Mouse (Mus musculus) heart, embryonic 13.5 days (tissue): Measurements from ENCODE around the gene Galk1. TPM values are rescaled to one million over a fixed set of nuclear protein-coding genes. Genes with fewer than 3 reads are reported as not detected.

Source experiments
- ATAC-seq: fragments of 200-750 bp; cut with Nextera tagmentation; 2 replicates; pipeline ENCODE4 v1.8.0; 2017; ENCODE audit warnings: moderate TSS enrichment; ENCODE audit not compliant: insufficient number of reproducible peaks, low FRiP score, low TSS enrichment; ENCODE audit errors: extremely low read depth
- H3K27ac ChIP-seq: fragments of 300-500 bp; sonication (generic); replicated peaks from 2 replicates; pipeline ENCODE4 v1.5.1; 2015; ENCODE audit warnings: moderate library complexity, mild to moderate bottlenecking, inconsistent platforms
- H3K27me3 ChIP-seq: fragments of 300-500 bp; sonication (generic); replicated peaks from 2 replicates; pipeline ENCODE4 v1.6.1; 2015; ENCODE audit warnings: mild to moderate bottlenecking, inconsistent platforms
- H3K36me3 ChIP-seq: fragments of 300-500 bp; sonication (generic); 2 replicates; pipeline ENCODE4 v1.6.1; 2015; ENCODE audit warnings: mild to moderate bottlenecking, inconsistent platforms
- H3K4me1 ChIP-seq: fragments of 300-500 bp; sonication (generic); 2 replicates; pipeline ENCODE4 v1.6.1; 2015; ENCODE audit warnings: inconsistent platforms
- H3K4me2 ChIP-seq: fragments of 300-500 bp; sonication (generic); 2 replicates; pipeline ENCODE4 v1.6.1; 2015; ENCODE audit warnings: inconsistent platforms, mild to moderate bottlenecking, moderate library complexity
- H3K4me3 ChIP-seq: fragments of 300-500 bp; sonication (generic); 2 replicates; pipeline ENCODE4 v1.5.1; 2015; ENCODE audit warnings: moderate library complexity, mild to moderate bottlenecking, inconsistent platforms
- H3K9ac ChIP-seq: fragments of 300-500 bp; sonication (generic); 2 replicates; pipeline ENCODE4 v1.6.1; 2015; ENCODE audit warnings: inconsistent platforms, mild to moderate bottlenecking, moderate library complexity
- H3K9me3 ChIP-seq: fragments of 300-500 bp; sonication (generic); 2 replicates; pipeline ENCODE4 v1.6.1; 2016; ENCODE audit warnings: inconsistent platforms
- WGBS: fragments of 180-500 bp; shearing (Covaris S2); methylation state at CpG from one replicate; pipeline ENCODE4 v1.1.7; 2015; ENCODE audit warnings: mixed read lengths; 5-methylcytosine and 5-hydroxymethylcytosine counted together
- polyA plus RNA-seq: library from polyadenylated mRNA; unstranded; fragments of >200 nt; fragmentation: Nextera tagmentation; extraction: Ambion mirVana; gene quantifications from 2 replicates; pipeline ENCODE4 v1.2.1, GENCODE M21; 2015

Galk1 gene
- polyA plus RNA-seq, 1 experiment from 2014 or later: 150 TPM

DNA sequence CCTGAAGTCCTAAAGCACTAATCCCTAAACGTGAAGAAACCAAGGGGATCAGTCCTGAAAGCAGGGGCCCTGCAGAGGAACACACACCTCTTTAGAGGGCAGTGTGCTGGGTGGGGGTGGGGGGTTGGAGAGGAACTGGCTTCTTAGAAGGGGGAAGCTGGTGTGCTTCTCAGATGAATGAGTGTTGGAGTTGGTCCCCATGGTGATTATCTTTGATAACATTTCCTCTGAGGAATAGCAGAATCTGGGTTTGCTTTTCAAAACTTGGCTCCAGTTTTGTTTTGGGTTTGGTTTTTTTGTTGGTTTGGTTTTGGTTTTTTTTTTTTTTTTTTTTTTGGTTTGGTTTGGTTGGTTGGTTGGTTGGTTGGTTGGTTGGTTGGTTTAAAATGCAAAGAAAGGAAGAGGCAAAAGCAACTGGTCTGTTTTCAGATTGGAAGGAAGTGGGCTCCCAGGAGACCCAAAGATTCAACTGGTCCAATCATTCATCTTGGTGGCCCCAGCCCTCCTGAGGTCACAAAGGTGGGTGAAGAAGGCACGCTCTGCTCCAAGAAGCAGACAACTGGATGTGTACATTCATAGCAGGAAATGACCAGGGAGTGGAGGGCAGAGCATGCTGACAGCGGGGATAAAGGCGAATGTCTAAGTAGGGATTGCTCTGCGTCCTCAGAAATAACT, 43.7 kb downstream of the Galk1 start:
- no peaks in the 10 kb centered on the region for H3K9me3 ChIP-seq
- no peak overlapping the region for H3K9ac ChIP-seq
- peak overlapping the region; percentile 32; the same call in 1 of the 2 replicates for H3K27ac ChIP-seq
- H3K4me1 ChIP-seq: peaks cover 28% of the 10 kb centered on the region
- H3K4me3 ChIP-seq: no peak overlapping the region
- peaks cover 34% of the 10 kb centered on the region for H3K36me3 ChIP-seq
- 53% methylated on average over 5 of the region's 5 CpGs for WGBS
- peaks cover 10% of the 10 kb centered on the region for H3K27me3 ChIP-seq
- no peak overlapping the region for H3K4me2 ChIP-seq
- ATAC-seq: no peak

DNA sequence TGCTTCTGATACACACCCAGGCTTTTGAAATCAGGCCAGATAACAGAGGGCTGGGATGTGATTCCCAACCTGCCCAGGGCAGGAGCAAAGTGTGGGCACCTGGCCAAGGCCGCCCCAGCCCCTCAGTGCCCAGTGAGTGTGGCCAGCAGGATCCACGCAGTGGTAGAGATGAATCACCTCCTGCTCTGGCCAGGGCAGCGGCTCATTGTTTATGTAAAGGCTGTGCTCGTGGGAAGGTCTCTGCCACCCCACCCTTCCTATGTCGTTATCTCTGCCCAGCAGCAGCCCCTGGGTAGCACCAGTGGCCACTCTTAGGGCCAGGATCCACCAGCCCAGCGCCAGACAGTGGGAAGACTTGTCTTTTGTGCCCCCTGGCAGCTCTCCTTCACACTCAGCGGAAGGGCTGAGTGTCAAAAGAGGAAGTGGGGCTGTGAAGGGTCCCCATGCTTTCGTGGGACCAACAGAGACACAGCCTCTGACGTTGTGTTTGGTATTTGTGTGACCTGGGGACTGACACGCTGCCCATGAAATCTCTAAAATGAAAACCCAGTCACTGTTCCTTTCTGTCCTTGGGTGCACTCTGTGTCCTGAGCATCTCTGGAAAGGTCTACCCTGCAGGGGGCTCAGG, 47.4 kb downstream of the Galk1 start:
- no peak overlapping the region for H3K4me3 ChIP-seq
- peaks cover 72% of the 10 kb centered on the region for H3K36me3 ChIP-seq
- 68% methylated on average over 10 of the region's 10 CpGs for WGBS
- no peak overlapping the region for H3K4me2 ChIP-seq
- peak overlapping the region; percentile 53 for H3K27ac ChIP-seq
- ATAC-seq: peak; percentile 52; the same call in 1 of the 2 replicates
- H3K4me1 ChIP-seq: peaks cover 28% of the 10 kb centered on the region
- H3K9me3 ChIP-seq: no peaks in the 10 kb centered on the region
- H3K27me3 ChIP-seq: no peaks in the 10 kb centered on the region
- H3K9ac ChIP-seq: no peak overlapping the region

DNA sequence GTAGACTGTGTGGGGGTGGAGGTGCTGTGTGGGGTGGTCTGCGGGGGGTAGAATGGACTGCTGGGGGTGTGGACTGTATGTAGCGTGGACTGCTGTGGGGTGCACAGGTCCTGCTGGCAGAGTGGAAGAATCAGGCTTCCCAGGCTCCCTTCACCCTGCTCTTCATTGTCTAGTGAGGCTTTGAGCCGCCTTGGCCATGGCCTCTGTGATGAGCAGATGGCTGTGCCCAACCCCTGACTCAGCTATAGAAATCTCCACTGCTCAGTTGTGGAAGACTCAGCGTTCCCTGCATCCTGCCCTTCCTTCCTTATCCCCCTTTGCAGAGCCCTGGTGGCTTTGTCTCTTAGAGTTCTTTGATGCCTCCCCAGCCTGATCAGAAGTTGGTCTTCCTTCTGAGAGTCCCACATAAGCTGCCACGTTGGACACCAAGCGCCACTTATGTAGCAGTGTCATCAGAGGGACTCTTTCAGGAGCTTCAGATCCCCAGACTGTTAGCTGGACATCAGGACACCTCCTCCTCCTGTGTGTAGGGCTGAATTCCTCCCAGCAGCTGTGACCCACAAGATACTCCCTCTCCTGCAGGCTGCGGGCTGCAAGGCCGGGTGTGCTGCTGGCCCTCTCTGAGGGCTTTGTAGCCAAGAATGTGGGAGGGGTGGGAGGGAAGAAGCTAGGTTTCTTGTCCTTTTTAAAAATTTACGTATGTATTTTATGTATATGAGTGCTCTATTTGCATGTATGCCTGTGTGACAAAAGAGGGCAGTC, 49.7 kb downstream of the Galk1 start:
- WGBS: 88% methylated on average over 9 of the region's 9 CpGs
- peaks cover 14% of the 10 kb centered on the region for H3K4me1 ChIP-seq
- H3K4me3 ChIP-seq: no peak overlapping the region
- H3K9ac ChIP-seq: no peak overlapping the region
- H3K9me3 ChIP-seq: no peaks in the 10 kb centered on the region
- no peak overlapping the region for H3K4me2 ChIP-seq
- ATAC-seq: no peak
- H3K27me3 ChIP-seq: no peaks in the 10 kb centered on the region
- H3K27ac ChIP-seq: no peak overlapping the region
- peaks cover 88% of the 10 kb centered on the region for H3K36me3 ChIP-seq

DNA sequence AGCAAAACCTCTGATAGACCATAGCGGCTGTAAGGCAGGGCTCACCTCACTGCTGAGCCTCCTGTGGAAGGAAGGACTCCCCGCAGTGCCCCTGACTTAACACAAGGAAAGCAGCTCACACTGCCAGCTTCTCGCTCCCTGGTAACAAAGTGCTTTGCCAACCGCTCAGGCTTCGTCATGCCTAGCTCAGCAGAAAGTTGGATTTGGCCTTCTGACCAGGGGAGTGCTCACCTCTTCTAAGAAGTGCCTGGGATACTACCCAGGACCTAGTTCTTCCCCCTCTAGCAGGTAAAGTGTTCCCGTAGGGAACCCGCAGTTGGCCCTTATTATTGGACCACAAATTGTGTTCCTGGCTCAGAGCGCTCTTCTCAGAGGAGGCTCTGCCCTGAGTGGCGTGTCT, 53.5 kb downstream of the Galk1 start:
- peaks cover 6% of the 10 kb centered on the region; the same call in 1 of the 2 replicates for H3K4me1 ChIP-seq
- no peak for ATAC-seq
- no peak overlapping the region for H3K27ac ChIP-seq
- WGBS: 94% methylated on average over 9 of the region's 9 CpGs
- H3K4me3 ChIP-seq: no peak overlapping the region
- no peaks in the 10 kb centered on the region for H3K9me3 ChIP-seq
- H3K9ac ChIP-seq: no peak overlapping the region
- peaks cover 83% of the 10 kb centered on the region for H3K36me3 ChIP-seq
- H3K27me3 ChIP-seq: no peaks in the 10 kb centered on the region
- H3K4me2 ChIP-seq: no peak overlapping the region

Other genes starting within 250 kb of the Galk1 start
- 34.3 and 39.4 TPM in 2 replicates for gene Tmem94, start 247.3 kb downstream of the Galk1 start, polyA plus RNA-seq
- 20.0 and 20.1 TPM in 2 replicates for gene Caskin2, start 199.1 kb downstream of the Galk1 start, polyA plus RNA-seq
- gene Tsen54, start 198.0 kb downstream of the Galk1 start, polyA plus RNA-seq: 24.4 and 27.5 TPM in 2 replicates
- 18.9 and 19.0 TPM in 2 replicates for gene Llgl2, start 188.7 kb downstream of the Galk1 start, polyA plus RNA-seq
- gene Myo15b, start 154.3 kb downstream of the Galk1 start, polyA plus RNA-seq: 0.17 and 0.27 TPM in 2 replicates
- gene Smim5, start 112.8 kb downstream of the Galk1 start, polyA plus RNA-seq: 20.0 and 24.2 TPM in 2 replicates
- gene Smim6, start 100.7 kb downstream of the Galk1 start, polyA plus RNA-seq: 1.4 TPM in 2 replicates
- 23.3 and 24.8 TPM in 2 replicates for gene Sap30bp, start 79.4 kb downstream of the Galk1 start, polyA plus RNA-seq
- gene Recql5, start 79.2 kb downstream of the Galk1 start, polyA plus RNA-seq: 11.6 and 12.7 TPM in 2 replicates
- 0.99 and 1.1 TPM in 2 replicates for gene Itgb4, start 38.0 kb downstream of the Galk1 start, polyA plus RNA-seq
- 647 and 691 TPM in 2 replicates for gene H3f3b, start 15.2 kb upstream of the Galk1 start, polyA plus RNA-seq
- gene Unk, start 17.6 kb upstream of the Galk1 start, polyA plus RNA-seq: 22.8 and 23.9 TPM in 2 replicates
- gene Unc13d, start 65.2 kb upstream of the Galk1 start, polyA plus RNA-seq: 1.5 and 2.3 TPM in 2 replicates
- 134 and 138 TPM in 2 replicates for gene Wbp2, start 74.3 kb upstream of the Galk1 start, polyA plus RNA-seq
- gene Trim47, start 114.5 kb upstream of the Galk1 start, polyA plus RNA-seq: 46.1 and 51.1 TPM in 2 replicates
- gene Trim65, start 118.4 kb upstream of the Galk1 start, polyA plus RNA-seq: 4.2 and 4.3 TPM in 2 replicates
- 82.4 and 92.2 TPM in 2 replicates for gene Mrpl38, start 126.1 kb upstream of the Galk1 start, polyA plus RNA-seq
- 22.8 and 24.4 TPM in 2 replicates for gene Fbf1, start 155.4 kb upstream of the Galk1 start, polyA plus RNA-seq
- 82.1 and 88.7 TPM in 2 replicates for gene Ten1, start 186.1 kb upstream of the Galk1 start, polyA plus RNA-seq
- gene Acox1, start 186.3 kb upstream of the Galk1 start, polyA plus RNA-seq: 29.0 and 31.0 TPM in 2 replicates
- gene Evpl, start 225.4 kb upstream of the Galk1 start, polyA plus RNA-seq: 0.42 and 0.48 TPM in 2 replicates